8 mouse cellular contexts compared by ENCODE assay signal in the genomic region with DNA sequence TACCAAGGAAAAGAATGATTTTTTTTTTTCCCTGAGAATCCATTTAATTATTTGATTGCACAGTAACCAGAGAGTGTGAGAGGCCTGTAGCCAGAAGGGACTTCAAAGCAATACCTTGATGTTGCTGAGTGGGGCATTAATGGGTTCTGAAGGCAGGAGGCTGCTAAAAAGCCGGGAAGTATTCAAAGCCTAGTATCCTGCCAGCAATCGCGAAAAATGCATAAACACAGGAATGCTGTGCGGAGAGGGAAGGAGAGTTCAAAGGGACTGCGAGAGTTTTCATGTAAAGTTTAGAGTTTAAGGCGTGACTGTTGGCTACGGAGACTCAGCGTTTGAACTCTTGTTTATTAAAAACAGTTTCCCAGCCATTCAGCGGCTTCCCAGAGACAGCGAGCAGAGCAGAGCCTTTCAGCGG. TPM values are rescaled to one million over a fixed set of nuclear protein-coding genes. Genes with fewer than 3 reads are reported as not detected.
DNase-seq lines count a peak whose midpoint lies in the region; ATAC-seq and TF ChIP-seq lines count a peak whose summit lies in the region.
"Had no signal": no experiment of that assay in that cellular context is flagged by ENCODE, and none has a peak within 500 bp of the region (broad histone marks: within the 10 kb centered on the region; RNA-seq: fewer than 3 reads in every experiment).

No protein-coding gene starts in this region.

- H3K4me2 ChIP-seq in hindbrain, embryonic 14.5 days (replicated peaks) = 0 out of 2 replicates have a peak overlapping the region, but pooled peaks have one; percentile 5
- no peak overlapping the region for H3K4me2 ChIP-seq in liver, embryonic 11.5 days

- no peak for ATAC-seq in hindbrain, embryonic 14.5 days (ENCODE audit: low FRiP score)
- ATAC-seq in activated CD4-positive, CD25-positive, alpha-beta regulatory T cell, adult 4 months = no peak
- no peak for ATAC-seq in liver, embryonic 11.5 days (replicated peaks; ENCODE audit: low FRiP score)

- H3K9me3 ChIP-seq in ES-E14 (ENCODE audit: control insufficient read depth, insufficient read depth, low read depth, low read length) = no peaks in the 10 kb centered on the region
- H3K9me3 ChIP-seq in hindbrain, embryonic 14.5 days (ENCODE audit: control insufficient read depth, low read length) = no peaks in the 10 kb centered on the region
- no peaks in the 10 kb centered on the region for H3K9me3 ChIP-seq in liver, embryonic 11.5 days (ENCODE audit: control insufficient read depth, low read length)

- H3K4me1 ChIP-seq in ES-E14 (ENCODE audit: control insufficient read depth in 2 of 2, insufficient read depth in 2 of 2, low read length in 2 of 2, poor library complexity in 1 of 2) = no peaks in the 10 kb centered on the region
- H3K4me1 ChIP-seq in hindbrain, embryonic 14.5 days (replicated peaks; ENCODE audit: control insufficient read depth, insufficient read depth, low read length) = peaks cover 8% of the 10 kb centered on the region; the same call in 1 of the 2 replicates
- H3K4me1 ChIP-seq in liver, embryonic 11.5 days (replicated peaks; ENCODE audit: control insufficient read depth, insufficient read depth, low read length) = no peaks in the 10 kb centered on the region

- H3K27ac ChIP-seq in ES-E14 (ENCODE audit: insufficient read depth, low read depth, low read length, poor library complexity, severe bottlenecking) = no peak overlapping the region
- H3K27ac ChIP-seq in hindbrain, embryonic 14.5 days = peak overlapping the region; percentile 41; the same call in 1 of the 2 replicates
- H3K27ac ChIP-seq in liver, embryonic 11.5 days (ENCODE audit: low read depth, low read length) = no peak overlapping the region

- peak; percentile 20 for DNase-seq in ES-E14 (ENCODE audit: low read depth, low spot score)
- peak; percentile 61 for DNase-seq in ZHBTc4 (ENCODE audit: low read depth, low spot score)
- DNase-seq in hindbrain, embryonic 14.5 days (ENCODE audit: low spot score) = peak; percentile 55
- peak; percentile 45 for DNase-seq in mesoderm, embryonic 11.5 days (ENCODE audit: low read depth, low spot score)
- DNase-seq in cerebellum, adult 11-12 months = no peak
- no peak for DNase-seq in liver, embryonic 11.5 days (ENCODE audit: low spot score)
- DNase-seq: cerebellum, postnatal 25 days had no signal

- H3K4me3 ChIP-seq in ES-E14 (ENCODE audit: insufficient read depth in 1 of 2, low read depth in 1 of 2, low read length in 2 of 2, poor library complexity in 1 of 2, severe bottlenecking in 1 of 2) = no peak overlapping the region
- H3K4me3 ChIP-seq in hindbrain, embryonic 14.5 days (replicated peaks; ENCODE audit: low read length) = no peak overlapping the region
- no peak overlapping the region for H3K4me3 ChIP-seq in liver, embryonic 11.5 days (ENCODE audit: low read depth, low read length)

- H3K9ac ChIP-seq in ES-E14 (ENCODE audit: insufficient read depth, low read depth, low read length, poor library complexity, severe bottlenecking) = no peak overlapping the region
- H3K9ac ChIP-seq in hindbrain, embryonic 14.5 days = no peak overlapping the region
- no peak overlapping the region for H3K9ac ChIP-seq in liver, embryonic 11.5 days (ENCODE audit: low read depth, low read length)

- H3K27me3 ChIP-seq in hindbrain, embryonic 14.5 days (ENCODE audit: control insufficient read depth, insufficient read depth, low read length) = no peaks in the 10 kb centered on the region
- H3K27me3 ChIP-seq in liver, embryonic 11.5 days (replicated peaks; ENCODE audit: control insufficient read depth, insufficient read depth, low read length) = no peaks in the 10 kb centered on the region

- in situ Hi-C loops in ES-E14 (cut with MboI; ENCODE audit: low sequenced_read_pairs in 2 of 2, unreplicated experiment in 2 of 2) = no loop called here

- H3K36me3 ChIP-seq in ES-E14 (ENCODE audit: control insufficient read depth, insufficient read depth, low read length, poor library complexity, severe bottlenecking) = no peaks in the 10 kb centered on the region
- no peaks in the 10 kb centered on the region for H3K36me3 ChIP-seq in hindbrain, embryonic 14.5 days (replicated peaks; ENCODE audit: control insufficient read depth, insufficient read depth)
- no peaks in the 10 kb centered on the region for H3K36me3 ChIP-seq in liver, embryonic 11.5 days (ENCODE audit: control insufficient read depth, insufficient read depth, low read length)

- WGBS in hindbrain, embryonic 14.5 days = 2% methylated on average over 11 of the region's 11 CpGs
- WGBS in liver, embryonic 11.5 days = 19% methylated on average over 11 of the region's 11 CpGs

TF ChIP-seq in ES-E14, 5 proteins besides CTCF, POLR2A, EP300 and RAD21:
- no peak for TF ChIP-seq ZNF384 (IDR thresholded peaks at IDR 0.05; ENCODE audit: low read depth, low read length)
- no peak for TF ChIP-seq HCFC1 (IDR thresholded peaks at IDR 0.05; ENCODE audit: borderline replicate concordance, insufficient read depth, low read length)
- no peak for TF ChIP-seq MAFK (IDR thresholded peaks at IDR 0.05; ENCODE audit: insufficient read depth, low read depth, low read length)
- TF ChIP-seq ZC3H11A (IDR thresholded peaks at IDR 0.05; ENCODE audit: borderline replicate concordance, low read depth, low read length) = no peak
- TF ChIP-seq CHD2 (IDR thresholded peaks at IDR 0.05; ENCODE audit: low read depth, low read length) = no peak

RNA-seq across cellular contexts. Expression of a gene that starts 41.5 kb away (rescaled TPM):
- 7.7 and 12.3 TPM in 2 replicates for total RNA-seq in ES-E14 (2012; rRNA removed)
- 9.0 and 11.7 TPM in 2 replicates for polyA plus RNA-seq in hindbrain, embryonic 14.5 days (2014; fragmentation: Nextera tagmentation; extraction: Ambion mirVana)
- polyA plus RNA-seq in activated CD4-positive, CD25-positive, alpha-beta regulatory T cell, adult 4 months (2017; shearing (Covaris generic)) = 10 to 100 TPM in 1 of 2 experiments, 1 to 10 TPM in 1; 7.7 to 12.7 TPM
- polyA plus RNA-seq in liver, embryonic 11.5 days (2014; fragmentation: Nextera tagmentation; extraction: Ambion mirVana) = 1.7 and 2.3 TPM in 2 replicates

Comparison
In these comparisons a context has a peak if more than half of its experiments do, and no peak if none do; other contexts are left out.
1. DNase-seq: peak in ES-E14 (single experiment), ZHBTc4 (single experiment), hindbrain, embryonic 14.5 days (single experiment) and mesoderm, embryonic 11.5 days (single experiment); none in cerebellum, adult 11-12 months (single experiment) and liver, embryonic 11.5 days (single experiment).